Mouse (Mus musculus) cortical plate, adult 2 months (tissue): ENCODE measurements around the gene Mfap1a.

Experiments
- CTCF ChIP-seq: fragments of 200-500 bp; IDR thresholded peaks from 2 replicates; pipeline ENCODE4 v1.5.1; 2011; ENCODE audit warnings: mild to moderate bottlenecking, control low read depth, low read length; ENCODE audit not compliant: insufficient read depth; ENCODE audit errors: extremely low read depth
- POLR2A ChIP-seq: fragments of 200-500 bp; IDR thresholded peaks from 2 replicates; pipeline ENCODE4 v1.6.1; 2011; ENCODE audit warnings: mild to moderate bottlenecking, low read length, control low read depth; ENCODE audit not compliant: insufficient read depth; ENCODE audit errors: extremely low read depth

GRCm38 (mm10) chr2:121446506-121446905 lies 60.0 kb downstream of the Mfap1a start:
- TF ChIP-seq CTCF (no peak), POLR2A (no peak)
